Mouse (Mus musculus) intestine, embryonic 15.5 days (tissue): Measurements from ENCODE around the gene Nup155. TPM values are rescaled to one million over a fixed set of nuclear protein-coding genes. Genes with fewer than 3 reads are reported as not detected.

Experiments used
- ATAC-seq: fragments of 200-750 bp; cut with Nextera tagmentation; 2 replicates; pipeline ENCODE4 v1.8.0; 2017; ENCODE audit warnings: moderate TSS enrichment, moderate library complexity
- H3K27ac ChIP-seq: fragments of 300-500 bp; sonication (generic); 2 replicates; pipeline ENCODE4 v1.5.1; 2015; ENCODE audit warnings: mild to moderate bottlenecking, inconsistent platforms
- H3K27me3 ChIP-seq: fragments of 300-500 bp; sonication (generic); replicated peaks from 2 replicates; pipeline ENCODE4 v1.6.1; 2015; ENCODE audit warnings: inconsistent platforms
- H3K36me3 ChIP-seq: fragments of 300-500 bp; sonication (generic); 2 replicates; pipeline ENCODE4 v1.6.1; 2015; ENCODE audit warnings: inconsistent platforms
- H3K4me1 ChIP-seq: fragments of 300-500 bp; sonication (generic); replicated peaks from 2 replicates; pipeline ENCODE4 v1.6.1; 2015; ENCODE audit warnings: inconsistent platforms
- H3K4me2 ChIP-seq: fragments of 300-500 bp; sonication (generic); replicated peaks from 2 replicates; pipeline ENCODE4 v1.6.1; 2015; ENCODE audit warnings: mild to moderate bottlenecking, inconsistent platforms
- H3K4me3 ChIP-seq: fragments of 300-500 bp; sonication (generic); replicated peaks from 2 replicates; pipeline ENCODE4 v1.5.1; 2015; ENCODE audit warnings: inconsistent platforms
- H3K9ac ChIP-seq: fragments of 300-500 bp; sonication (generic); 2 replicates; pipeline ENCODE4 v1.6.1; 2015; ENCODE audit warnings: inconsistent platforms
- H3K9me3 ChIP-seq: fragments of 300-500 bp; sonication (generic); 2 replicates; pipeline ENCODE4 v1.6.1; 2016; ENCODE audit warnings: inconsistent platforms
- WGBS: fragments of 180-500 bp; shearing (Covaris S2); methylation state at CpG from one replicate; pipeline ENCODE4 v1.1.7; 2015; 5-methylcytosine and 5-hydroxymethylcytosine counted together
- polyA plus RNA-seq: library from polyadenylated mRNA; unstranded; fragments of >200 nt; fragmentation: Nextera tagmentation; extraction: Ambion mirVana; gene quantifications from 2 replicates; pipeline ENCODE4 v1.2.1, GENCODE M21; 2015

Gene Nup155
- polyA plus RNA-seq, 1 experiment from 2014 or later: 15.4 TPM

DNA sequence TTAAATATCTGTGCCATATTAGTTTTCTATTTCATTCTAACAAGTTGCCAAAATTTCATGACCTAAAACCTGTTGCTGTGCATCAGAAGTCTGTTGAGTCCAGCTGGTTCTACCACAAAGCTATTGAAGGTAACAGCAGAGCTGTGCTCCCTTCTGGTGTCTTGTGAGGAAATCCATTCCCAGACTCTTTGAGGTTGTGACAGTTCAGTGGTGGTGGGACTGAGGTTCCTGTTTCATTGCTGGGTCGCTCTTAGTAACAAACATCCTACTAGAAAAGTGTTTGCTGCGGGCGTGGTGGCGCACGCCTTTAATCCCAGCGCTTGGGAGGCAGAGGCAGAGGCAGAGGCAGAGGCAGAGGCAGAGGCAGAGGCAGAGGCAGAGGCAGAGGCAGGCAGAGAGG lies 99.3 kb downstream of the Nup155 start:
- Histone ChIP-seq H3K9me3 (no peaks in the 10 kb centered on the region), H3K27ac (no peak overlapping the region), H3K4me2 (no peak overlapping the region), H3K9ac (no peak overlapping the region), H3K4me3 (no peak overlapping the region), H3K27me3 (no peaks in the 10 kb centered on the region), H3K36me3 (peaks cover 6% of the 10 kb centered on the region; the same call in 1 of the 2 replicates), H3K4me1 (no peaks in the 10 kb centered on the region)
- 90% methylated on average over 6 of the region's 6 CpGs for WGBS
- ATAC-seq: no peak

Other genes starting within 250 kb of the Nup155 start
- gene Wdr70, start 10.1 kb upstream of the Nup155 start, polyA plus RNA-seq: 42.5 and 44.3 TPM in 2 replicates
- 5.4 TPM in 2 replicates for gene Cplane1, start 59.8 kb downstream of the Nup155 start, polyA plus RNA-seq